Mouse (Mus musculus): ENCODE measurements at regions not wholly inside any gene's neighbourhood (a gene's known extent, or its start where the extent isn't known, plus 50 kb on each side); places are given as distances from the start of the nearest gene placed in this dataset.
A peak's percentile ranks its signal among the peaks of the same experiment; 100 is the strongest.

GRCm38 (mm10) chr15:63163550-63164279, 681.3 kb downstream of the Gsdmc2 start:
- no peak for ATAC-seq

DNA sequence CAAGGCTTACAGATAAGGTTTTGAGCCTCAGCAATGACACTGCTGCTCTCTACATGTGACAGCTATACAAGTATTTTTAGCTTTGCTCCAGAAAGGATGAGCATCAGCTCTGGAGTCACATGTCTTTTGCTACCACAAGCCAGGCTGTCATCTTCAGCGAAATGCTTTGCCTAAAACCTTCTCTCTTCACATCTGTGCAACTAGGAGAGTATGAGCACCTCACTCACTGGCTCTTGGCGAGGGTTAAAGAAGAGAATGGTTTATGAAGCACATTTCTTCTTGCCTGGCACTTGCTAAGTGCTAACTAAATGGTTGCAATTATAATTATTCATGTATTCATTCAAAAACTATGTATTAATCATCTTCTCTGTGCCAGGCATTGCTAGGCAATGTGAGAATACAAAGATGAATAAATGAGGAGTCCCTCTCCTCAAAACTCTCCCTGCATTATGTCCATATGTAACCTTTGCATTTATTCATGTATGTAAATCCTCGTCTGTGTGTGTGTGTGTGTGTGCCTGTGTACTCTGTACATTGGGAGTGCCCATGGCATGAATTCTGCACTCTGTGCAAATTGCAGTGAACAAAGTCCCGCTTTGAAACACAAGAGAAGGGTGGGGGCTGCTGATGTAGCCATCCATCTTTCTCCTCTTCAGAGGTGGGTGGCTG, 682.0 kb downstream of the Gsdmc2 start:
- ATAC-seq, result no peak

GRCm38 (mm10) chr15:63123123-63123688, 721.8 kb downstream of the Gsdmc2 start:
- ATAC-seq, result peak; percentile 83

DNA sequence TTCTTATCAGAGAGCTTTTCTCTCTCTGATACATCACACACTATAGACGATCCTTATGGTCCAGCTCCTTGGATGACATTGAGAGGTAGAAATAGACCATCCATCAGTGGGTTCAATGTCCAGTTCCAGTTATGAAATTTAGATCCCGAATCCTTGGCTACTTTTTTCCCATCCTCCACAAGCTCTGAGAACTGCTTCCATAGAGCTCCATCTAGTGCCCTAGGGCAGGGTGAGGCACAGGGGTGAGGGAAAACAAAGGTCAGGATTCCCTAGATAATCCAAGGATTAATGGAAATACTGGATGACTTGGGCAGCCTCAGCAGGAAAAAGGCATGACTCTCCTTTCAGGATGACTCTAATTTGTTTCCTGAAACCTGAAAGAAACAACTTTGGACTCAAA, 732.1 kb downstream of the Gsdmc2 start:
- no peak for ATAC-seq

DNA sequence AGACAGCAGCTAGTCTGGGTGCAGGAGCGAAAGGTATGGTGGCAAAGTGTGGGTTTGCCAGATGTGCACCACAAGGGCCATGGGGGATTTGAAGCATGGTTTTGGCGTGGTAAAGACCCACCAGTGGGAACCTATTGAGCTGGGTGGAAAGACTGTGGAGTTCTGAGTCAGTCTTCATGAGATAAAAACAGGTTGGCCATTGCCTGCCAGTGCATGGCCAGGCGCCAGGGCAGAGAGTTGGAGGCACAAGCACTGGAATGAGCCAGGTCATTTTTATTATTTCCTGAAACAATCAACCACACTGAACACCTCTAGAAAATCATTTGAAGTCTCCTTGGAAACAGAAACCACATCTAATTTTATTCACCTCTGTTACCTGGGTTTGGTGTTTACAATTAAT, 744.9 kb downstream of the Gsdmc2 start:
- no peak for ATAC-seq

- no peak for ATAC-seq
These were observed 763.0 kb downstream of the Gsdmc2 start for GRCm38 (mm10) chr15:63081972-63082371.

DNA sequence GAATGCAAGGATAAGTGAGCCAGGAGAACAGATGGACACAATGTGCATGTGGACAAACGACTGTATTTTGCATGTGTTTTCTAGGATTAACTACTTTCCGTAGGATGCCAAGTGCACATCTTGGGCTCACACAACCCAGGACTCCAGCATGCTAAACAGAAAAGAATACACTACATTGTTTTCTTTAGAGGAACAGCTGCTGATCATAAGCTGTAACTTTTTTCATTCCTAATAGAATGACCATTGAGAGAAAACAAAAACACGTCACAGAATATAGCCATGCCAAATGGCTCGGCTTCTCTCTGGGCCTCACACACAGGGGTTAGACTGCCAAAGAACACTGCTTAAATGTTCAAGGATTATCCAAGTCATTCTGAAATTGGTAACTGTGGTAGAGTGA, 765.2 kb downstream of the Gsdmc2 start:
- no peak for ATAC-seq

DNA sequence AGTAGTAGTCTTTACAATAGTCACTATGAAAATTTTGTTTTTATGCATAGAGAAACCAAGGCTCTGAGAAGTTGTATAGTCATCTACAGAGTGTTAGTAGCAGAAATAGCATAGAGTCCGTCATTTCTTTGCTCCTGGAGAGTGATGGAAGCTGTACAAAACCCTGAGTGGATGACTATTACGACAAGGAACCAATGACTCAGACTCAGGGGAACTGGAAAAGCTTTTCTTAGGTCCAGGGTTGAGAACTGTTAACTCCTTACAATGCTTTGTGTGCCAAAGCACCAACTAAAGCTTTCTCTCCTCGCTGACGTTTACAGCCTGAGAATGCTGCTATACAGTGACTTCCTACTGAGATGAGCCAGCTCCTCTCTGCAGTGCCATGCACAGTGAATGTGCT, 773.1 kb downstream of the Gsdmc2 start:
- no peak for ATAC-seq

DNA sequence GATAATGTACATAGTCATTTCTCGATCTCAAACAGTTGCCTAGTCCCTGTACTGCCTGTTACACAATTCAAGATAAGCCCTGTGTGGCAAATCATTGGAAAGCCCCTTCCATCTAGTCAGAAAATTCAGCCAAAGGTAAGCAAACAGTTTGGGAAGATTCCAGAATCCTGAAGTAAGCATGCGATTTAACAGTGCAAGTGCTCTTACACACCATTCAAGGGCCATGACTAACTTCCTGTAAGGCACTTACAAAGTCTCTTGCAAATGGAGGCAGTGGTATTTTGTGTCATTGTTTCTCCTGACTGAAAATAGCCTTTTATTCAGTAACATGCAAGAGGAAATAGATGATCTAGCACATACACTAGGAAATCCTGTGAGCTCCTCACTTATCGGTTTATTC, 777.9 kb downstream of the Gsdmc2 start:
- no peak for ATAC-seq

GRCm38 (mm10) chr15:63066020-63066439, 778.9 kb downstream of the Gsdmc2 start:
- no peak for ATAC-seq

- no peak for ATAC-seq
These were observed 783.1 kb downstream of the Gsdmc2 start for GRCm38 (mm10) chr15:63061891-63062290.

DNA sequence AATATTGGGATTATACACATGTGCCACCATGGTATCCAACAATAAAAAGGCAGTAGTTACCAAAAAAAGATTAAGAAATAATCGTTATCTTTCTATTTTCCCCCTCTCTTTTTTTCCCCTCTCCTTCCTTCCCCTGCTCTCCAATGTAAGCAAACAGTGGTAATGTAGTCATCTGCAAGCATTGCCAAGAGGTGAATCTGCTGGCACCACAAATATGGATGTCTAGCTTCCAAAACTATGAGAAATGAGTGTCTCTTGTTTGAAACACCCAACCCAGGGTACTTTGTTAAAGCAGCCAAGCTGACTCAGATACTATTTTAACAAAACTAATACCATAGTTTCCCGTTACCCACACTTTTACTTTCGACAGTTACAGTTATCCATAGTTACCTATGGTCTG, 784.2 kb downstream of the Gsdmc2 start:
- no peak for ATAC-seq

- no peak for ATAC-seq
These were observed 792.3 kb downstream of the Gsdmc2 start for GRCm38 (mm10) chr15:63052570-63053255.

DNA sequence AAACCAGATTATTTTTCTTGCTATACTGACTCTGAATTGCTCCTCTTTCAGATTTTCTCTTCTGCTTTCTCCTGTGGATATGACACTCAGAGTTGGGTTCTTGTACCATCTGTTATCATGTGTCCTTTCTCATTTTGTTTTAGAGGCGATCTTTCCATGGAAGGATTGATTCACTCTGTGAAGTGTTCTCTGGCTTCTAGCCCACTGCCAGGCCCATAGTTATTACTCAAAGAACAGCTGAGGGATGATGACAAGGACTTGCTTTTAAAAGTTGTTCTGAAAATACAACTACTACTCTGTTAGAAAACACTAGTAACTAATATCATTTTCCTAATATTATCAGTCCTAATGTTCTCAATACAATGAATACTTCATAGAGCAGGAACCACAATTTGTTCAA, 794.9 kb downstream of the Gsdmc2 start:
- no peak for ATAC-seq

DNA sequence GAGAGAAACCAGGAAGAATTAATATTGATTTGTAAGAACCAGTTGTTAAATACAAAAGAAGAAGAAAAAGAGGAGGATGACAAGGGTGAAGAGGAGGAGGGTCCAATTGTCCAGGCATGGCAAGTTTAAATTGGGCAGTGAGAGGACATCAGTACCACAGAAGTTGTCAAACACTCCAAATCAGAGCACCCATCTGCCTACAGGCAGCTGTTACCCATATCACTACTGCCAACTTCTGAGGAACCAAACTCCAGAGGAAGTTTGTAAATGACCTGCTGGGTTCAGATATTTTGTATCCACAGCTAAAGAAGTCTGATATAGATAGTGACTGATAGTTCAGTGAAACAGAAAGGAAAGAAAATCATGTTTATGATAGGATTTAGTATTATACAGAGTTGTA, 802.6 kb downstream of the Gsdmc2 start:
- no peak for ATAC-seq

GRCm38 (mm10) chr15:63036241-63036640, 808.7 kb downstream of the Gsdmc2 start:
- no peak for ATAC-seq

- no peak for ATAC-seq
These were observed 824.2 kb downstream of the Gsdmc2 start for GRCm38 (mm10) chr15:63020826-63021225.

- no peak for ATAC-seq
These were observed 827.0 kb downstream of the Gsdmc2 start for GRCm38 (mm10) chr15:63017966-63018365.

- no peak for ATAC-seq
These were observed 838.3 kb downstream of the Gsdmc2 start for GRCm38 (mm10) chr15:63006471-63007228.

- no peak for ATAC-seq
These were observed 850.3 kb downstream of the Gsdmc2 start for GRCm38 (mm10) chr15:62994691-62995090.

GRCm38 (mm10) chr15:62986871-62987270, 858.1 kb downstream of the Gsdmc2 start:
- ATAC-seq, result no peak

GRCm38 (mm10) chr15:62986147-62986546, 858.8 kb downstream of the Gsdmc2 start:
- no peak for ATAC-seq

- ATAC-seq, result no peak
These were observed 874.4 kb downstream of the Gsdmc2 start for GRCm38 (mm10) chr15:62970566-62970965.

Measured in activated CD4-positive, CD25-positive, alpha-beta regulatory T cell, adult 4 months (primary cell).